Mouse (Mus musculus) neural tube, embryonic 15.5 days (tissue): ENCODE measurements around the gene Pfkp. TPM values are rescaled to one million over a fixed set of nuclear protein-coding genes. Genes with fewer than 3 reads are reported as not detected.
A peak's percentile ranks its signal among the peaks of the same experiment; 100 is the strongest.

Source experiments
- ATAC-seq: fragments of 200-750 bp; cut with Nextera tagmentation; 2 replicates; pipeline ENCODE4 v1.8.0; 2017; ENCODE audit warnings: mild to moderate bottlenecking, moderate TSS enrichment, moderate library complexity; ENCODE audit not compliant: low FRiP score
- H3K27ac ChIP-seq: fragments of 300-500 bp; sonication (generic); replicated peaks from 2 replicates; pipeline ENCODE4 v1.5.1; 2015; ENCODE audit warnings: mild to moderate bottlenecking, inconsistent platforms
- H3K27me3 ChIP-seq: fragments of 300-500 bp; sonication (generic); replicated peaks from 2 replicates; pipeline ENCODE4 v1.6.1; 2015; ENCODE audit warnings: inconsistent platforms
- H3K36me3 ChIP-seq: fragments of 300-500 bp; sonication (generic); 2 replicates; pipeline ENCODE4 v1.6.1; 2015; ENCODE audit warnings: inconsistent platforms
- H3K4me1 ChIP-seq: fragments of 300-500 bp; sonication (generic); 2 replicates; pipeline ENCODE4 v1.6.1; 2015; ENCODE audit warnings: inconsistent platforms
- H3K4me2 ChIP-seq: fragments of 300-500 bp; sonication (generic); 2 replicates; pipeline ENCODE4 v1.6.1; 2015; ENCODE audit warnings: inconsistent platforms, mild to moderate bottlenecking, moderate library complexity
- H3K4me3 ChIP-seq: fragments of 300-500 bp; sonication (generic); replicated peaks from 2 replicates; pipeline ENCODE4 v1.5.1; 2015; ENCODE audit warnings: mild to moderate bottlenecking, inconsistent platforms
- H3K9ac ChIP-seq: fragments of 300-500 bp; sonication (generic); replicated peaks from 2 replicates; pipeline ENCODE4 v1.6.1; 2015; ENCODE audit warnings: mild to moderate bottlenecking, inconsistent platforms
- H3K9me3 ChIP-seq: fragments of 300-500 bp; sonication (generic); replicated peaks from 2 replicates; pipeline ENCODE4 v1.6.1; 2016; ENCODE audit warnings: inconsistent platforms
- WGBS: fragments of 180-500 bp; shearing (Covaris S2); methylation state at CpG from one replicate; pipeline ENCODE4 v1.1.7; 2015; ENCODE audit warnings: mixed read lengths; 5-methylcytosine and 5-hydroxymethylcytosine counted together
- polyA plus RNA-seq: library from polyadenylated mRNA; unstranded; fragments of >200 nt; fragmentation: Nextera tagmentation; extraction: Ambion mirVana; gene quantifications from 2 replicates; pipeline ENCODE4 v1.2.1, GENCODE M21; 2015

Pfkp gene
- polyA plus RNA-seq, 1 experiment from 2014 or later = 554 TPM

GRCm38 (mm10) chr13:6600626-6601025 lies 48.0 kb downstream of the Pfkp start:
- H3K27ac ChIP-seq = no peak overlapping the region
- H3K27me3 ChIP-seq = no peaks in the 10 kb centered on the region
- no peaks in the 10 kb centered on the region for H3K4me1 ChIP-seq
- H3K9me3 ChIP-seq = no peaks in the 10 kb centered on the region
- ATAC-seq = no peak
- H3K36me3 ChIP-seq = peaks cover 59% of the 10 kb centered on the region
- no peak overlapping the region for H3K4me3 ChIP-seq
- H3K9ac ChIP-seq = no peak overlapping the region
- H3K4me2 ChIP-seq = no peak overlapping the region
- 90% methylated on average over 8 of the region's 8 CpGs for WGBS

GRCm38 (mm10) chr13:6597801-6598200 lies 50.8 kb downstream of the Pfkp start:
- WGBS = 92% methylated on average over 16 of the region's 16 CpGs
- H3K4me3 ChIP-seq = no peak overlapping the region

DNA sequence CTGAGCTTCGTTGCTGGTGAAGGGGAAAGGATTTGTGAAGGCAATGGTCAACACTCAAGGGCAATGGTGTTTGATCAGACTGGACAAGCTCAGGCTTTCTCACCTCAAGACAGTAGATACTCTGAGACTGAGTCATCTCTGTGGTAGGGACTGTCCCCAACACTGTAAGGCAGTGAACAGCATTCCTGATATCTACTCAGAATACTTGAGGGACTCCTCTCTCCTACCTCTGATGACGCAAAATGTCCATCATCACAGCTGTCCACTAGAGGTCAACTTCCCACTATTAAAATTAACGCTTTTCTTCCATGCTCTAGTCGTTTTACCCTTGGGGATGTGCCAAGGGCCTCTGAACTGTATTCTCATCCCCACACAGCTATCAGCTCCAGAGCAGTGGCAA lies 53.2 kb downstream of the Pfkp start:
- Histone ChIP-seq H3K4me1 (no peaks in the 10 kb centered on the region), H3K9me3 (no peaks in the 10 kb centered on the region), H3K27ac (no peak overlapping the region), H3K4me3 (no peak overlapping the region), H3K36me3 (peaks cover 45% of the 10 kb centered on the region), H3K4me2 (no peak overlapping the region), H3K27me3 (no peaks in the 10 kb centered on the region), H3K9ac (no peak overlapping the region)
- WGBS = 89% methylated on average over 4 of the region's 4 CpGs
- ATAC-seq = no peak

More at GRCm38 (mm10) chr13:6597801-6598200, 50.8 kb downstream of the Pfkp start:
- Histone ChIP-seq H3K9me3 (no peaks in the 10 kb centered on the region), H3K9ac (no peak overlapping the region), H3K4me2 (no peak overlapping the region), H3K27me3 (no peaks in the 10 kb centered on the region), H3K36me3 (peaks cover 54% of the 10 kb centered on the region), H3K27ac (no peak overlapping the region), H3K4me1 (no peaks in the 10 kb centered on the region)
- no peak for ATAC-seq

DNA sequence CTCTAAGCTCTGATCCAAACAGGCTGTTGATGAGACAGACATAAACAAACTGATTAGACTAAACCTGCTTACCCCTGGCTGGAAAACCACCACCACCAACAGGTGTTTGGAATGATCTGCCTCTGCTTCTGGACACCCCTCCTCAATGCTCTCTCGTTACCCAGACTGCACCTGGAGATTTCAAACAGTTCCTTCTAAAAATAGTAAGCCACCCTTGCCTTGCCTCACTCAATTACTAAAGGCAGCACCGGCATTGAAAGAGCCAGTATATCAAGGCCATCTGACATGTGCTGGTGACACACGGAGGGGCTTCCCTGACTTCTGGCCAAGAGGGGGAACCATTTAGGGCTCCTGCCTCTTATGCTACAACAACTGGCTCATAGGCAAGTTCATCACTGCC lies 57.7 kb downstream of the Pfkp start:
- Histone ChIP-seq H3K9me3 (no peaks in the 10 kb centered on the region), H3K27ac (no peak overlapping the region), H3K36me3 (peaks cover 50% of the 10 kb centered on the region), H3K4me1 (no peaks in the 10 kb centered on the region), H3K9ac (no peak overlapping the region), H3K4me3 (no peak overlapping the region), H3K4me2 (no peak overlapping the region), H3K27me3 (no peaks in the 10 kb centered on the region)
- ATAC-seq = no peak
- WGBS = 50% methylated on average over 3 of the region's 3 CpGs

- Histone ChIP-seq H3K4me1 (no peaks in the 10 kb centered on the region), H3K27ac (no peak overlapping the region), H3K9ac (no peak overlapping the region), H3K9me3 (no peaks in the 10 kb centered on the region), H3K4me3 (no peak overlapping the region), H3K27me3 (no peaks in the 10 kb centered on the region), H3K4me2 (no peak overlapping the region), H3K36me3 (peaks cover 57% of the 10 kb centered on the region)
- 75% methylated on average over 9 of the region's 9 CpGs for WGBS
- no peak for ATAC-seq
Observed at GRCm38 (mm10) chr13:6586009-6586408, 62.6 kb downstream of the Pfkp start.

DNA sequence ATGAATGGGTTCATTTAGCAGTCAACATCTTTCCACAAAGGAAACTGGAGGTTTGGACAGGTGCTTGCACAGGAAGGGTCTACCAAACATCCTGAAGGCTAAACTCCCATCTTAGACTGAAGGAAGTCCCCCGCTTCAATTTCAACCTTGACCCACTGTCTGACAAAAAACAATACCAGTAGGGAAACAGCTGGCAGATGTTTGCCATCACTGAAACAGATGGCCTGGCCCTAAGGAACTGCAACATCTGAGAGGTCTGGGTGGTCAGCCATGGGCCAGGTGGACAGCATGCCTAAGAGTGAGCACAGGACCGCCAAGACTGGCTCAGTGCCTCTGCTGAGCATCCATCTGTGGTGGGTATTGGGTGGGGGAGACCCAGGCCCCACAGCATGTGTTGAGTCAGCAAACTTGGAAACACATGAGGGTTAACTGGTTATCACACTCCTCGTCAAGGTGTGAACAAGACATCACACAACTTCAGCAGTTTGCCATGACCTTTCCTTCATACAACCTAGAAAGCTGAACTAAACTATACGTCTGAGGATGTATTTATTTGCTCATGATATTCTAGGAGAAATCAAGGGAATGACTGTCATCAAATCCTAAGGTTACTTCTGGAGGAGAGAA lies 65.0 kb downstream of the Pfkp start:
- no peaks in the 10 kb centered on the region for H3K4me1 ChIP-seq
- H3K9me3 ChIP-seq = no peaks in the 10 kb centered on the region
- H3K27me3 ChIP-seq = no peaks in the 10 kb centered on the region
- no peak overlapping the region for H3K9ac ChIP-seq
- ATAC-seq = no peak
- no peak overlapping the region for H3K4me2 ChIP-seq
- H3K36me3 ChIP-seq = peaks cover 79% of the 10 kb centered on the region
- no peak overlapping the region for H3K4me3 ChIP-seq
- no peak overlapping the region for H3K27ac ChIP-seq
- WGBS = 91% methylated on average over 4 of the region's 4 CpGs

DNA sequence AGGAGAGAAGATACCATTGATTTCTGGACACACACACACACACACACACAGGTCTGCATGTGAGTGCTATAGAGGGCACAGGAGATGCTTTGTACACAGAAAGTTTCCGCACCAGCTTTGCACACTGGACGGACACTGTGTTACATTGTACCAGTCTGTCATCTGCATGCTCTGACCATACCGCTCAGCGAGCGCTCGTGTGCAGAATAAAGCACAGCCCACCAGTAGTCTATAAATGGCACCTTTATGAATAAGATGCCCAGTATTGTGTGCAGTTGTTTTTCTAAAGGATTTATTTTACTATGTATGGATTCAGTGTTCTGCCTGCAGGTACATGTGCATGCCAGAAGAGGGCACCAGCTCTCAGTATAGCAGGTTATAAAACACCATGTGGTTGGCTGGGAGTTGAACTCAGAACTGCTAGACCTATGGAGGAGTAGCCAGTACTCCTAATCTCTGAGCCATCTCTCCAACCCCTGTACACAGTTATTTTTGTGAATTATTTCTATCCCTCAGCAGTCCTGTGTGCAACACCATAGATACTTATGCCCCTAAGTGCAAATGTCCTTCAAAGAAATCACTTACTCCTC lies 72.6 kb downstream of the Pfkp start:
- H3K9me3 ChIP-seq = no peaks in the 10 kb centered on the region
- H3K27me3 ChIP-seq = no peaks in the 10 kb centered on the region
- H3K27ac ChIP-seq = no peak overlapping the region
- ATAC-seq = no peak
- H3K4me2 ChIP-seq = no peak overlapping the region
- H3K9ac ChIP-seq = no peak overlapping the region
- H3K36me3 ChIP-seq = peaks cover 92% of the 10 kb centered on the region
- 97% methylated on average over 6 of the region's 6 CpGs for WGBS
- no peak overlapping the region for H3K4me3 ChIP-seq
- no peaks in the 10 kb centered on the region for H3K4me1 ChIP-seq

DNA sequence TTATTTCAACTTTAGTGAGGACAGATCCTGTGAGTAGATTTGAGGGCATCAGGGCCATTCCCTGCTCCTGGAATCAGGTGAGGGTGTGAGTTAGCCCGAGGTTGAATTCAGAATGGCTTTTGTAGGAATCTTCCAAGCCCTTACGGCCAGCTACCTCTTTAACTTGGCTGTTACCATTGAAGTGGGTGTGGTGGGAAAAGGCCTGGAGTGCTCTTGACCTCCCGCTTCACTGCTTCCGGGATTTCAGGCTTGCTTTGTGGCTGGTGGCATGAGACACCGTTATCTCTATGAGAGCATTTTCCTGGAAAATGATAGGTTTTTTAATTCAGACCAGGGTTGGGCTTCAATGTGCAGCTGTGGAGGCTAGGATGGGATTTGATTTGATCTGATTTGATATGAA lies 83.0 kb downstream of the Pfkp start:
- Histone ChIP-seq H3K36me3 (peaks cover 91% of the 10 kb centered on the region), H3K4me1 (no peaks in the 10 kb centered on the region), H3K27ac (no peak overlapping the region), H3K9ac (no peak overlapping the region), H3K4me2 (no peak overlapping the region), H3K4me3 (no peak overlapping the region), H3K9me3 (no peaks in the 10 kb centered on the region), H3K27me3 (no peaks in the 10 kb centered on the region)
- ATAC-seq = no peak
- WGBS = 95% methylated on average over 5 of the region's 5 CpGs

DNA sequence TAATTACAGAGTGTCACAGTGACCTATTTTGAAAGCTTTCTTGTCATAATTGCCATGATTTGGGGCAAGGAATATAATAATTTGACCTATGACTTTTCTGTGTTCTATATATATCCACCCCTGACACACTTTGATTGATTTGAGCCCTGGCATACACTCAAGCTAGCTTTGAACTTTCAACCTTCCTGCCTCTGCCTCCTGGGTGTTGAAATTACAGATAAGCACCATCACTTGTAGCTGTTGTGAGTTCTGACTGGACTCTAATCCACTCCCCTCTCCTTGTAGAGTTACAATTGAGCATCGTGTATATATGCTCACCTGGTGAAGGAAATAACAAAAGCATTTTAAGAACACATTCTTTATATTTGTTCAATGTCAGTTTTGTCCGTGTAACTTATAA lies 86.2 kb downstream of the Pfkp start:
- H3K27ac ChIP-seq = no peak overlapping the region
- 98% methylated on average over 2 of the region's 2 CpGs for WGBS
- no peak overlapping the region for H3K9ac ChIP-seq
- H3K4me3 ChIP-seq = no peak overlapping the region
- peaks cover 90% of the 10 kb centered on the region for H3K36me3 ChIP-seq
- H3K4me2 ChIP-seq = no peak overlapping the region
- no peak for ATAC-seq
- no peaks in the 10 kb centered on the region for H3K27me3 ChIP-seq
- H3K9me3 ChIP-seq = no peaks in the 10 kb centered on the region
- H3K4me1 ChIP-seq = no peaks in the 10 kb centered on the region

- Histone ChIP-seq H3K9me3 (no peaks in the 10 kb centered on the region), H3K4me3 (no peak overlapping the region), H3K9ac (no peak overlapping the region), H3K27me3 (no peaks in the 10 kb centered on the region), H3K36me3 (peaks cover 84% of the 10 kb centered on the region), H3K27ac (no peak overlapping the region), H3K4me1 (no peaks in the 10 kb centered on the region), H3K4me2 (no peak overlapping the region)
- WGBS = 64% methylated on average over 7 of the region's 7 CpGs
- ATAC-seq = peak; percentile 78
Observed at GRCm38 (mm10) chr13:6557771-6558170, 90.8 kb downstream of the Pfkp start.

DNA sequence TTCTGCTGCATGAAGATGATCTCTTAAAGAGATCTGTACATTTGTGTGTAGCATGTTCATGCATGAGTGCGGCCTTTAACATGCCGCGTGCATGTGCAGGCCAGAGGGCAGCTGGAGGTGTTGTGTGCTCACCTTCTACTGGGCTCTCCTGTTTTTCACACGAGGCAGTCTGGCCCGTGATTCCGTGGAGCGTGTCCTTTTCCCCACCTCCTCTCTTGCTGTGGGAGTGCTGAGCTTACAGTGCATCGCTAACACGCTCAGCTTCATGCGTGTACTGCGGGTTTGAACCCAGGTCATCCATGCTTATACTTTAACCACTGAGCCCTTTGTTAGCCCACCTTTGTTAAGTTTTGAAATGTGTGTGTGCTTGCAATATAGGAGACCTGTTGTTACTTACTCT lies 92.9 kb downstream of the Pfkp start:
- Histone ChIP-seq H3K9ac (no peak overlapping the region), H3K9me3 (no peaks in the 10 kb centered on the region), H3K4me1 (no peaks in the 10 kb centered on the region), H3K4me2 (no peak overlapping the region), H3K4me3 (no peak overlapping the region), H3K27ac (no peak overlapping the region), H3K27me3 (no peaks in the 10 kb centered on the region), H3K36me3 (peaks cover 85% of the 10 kb centered on the region)
- 97% methylated on average over 11 of the region's 11 CpGs for WGBS
- ATAC-seq = no peak

DNA sequence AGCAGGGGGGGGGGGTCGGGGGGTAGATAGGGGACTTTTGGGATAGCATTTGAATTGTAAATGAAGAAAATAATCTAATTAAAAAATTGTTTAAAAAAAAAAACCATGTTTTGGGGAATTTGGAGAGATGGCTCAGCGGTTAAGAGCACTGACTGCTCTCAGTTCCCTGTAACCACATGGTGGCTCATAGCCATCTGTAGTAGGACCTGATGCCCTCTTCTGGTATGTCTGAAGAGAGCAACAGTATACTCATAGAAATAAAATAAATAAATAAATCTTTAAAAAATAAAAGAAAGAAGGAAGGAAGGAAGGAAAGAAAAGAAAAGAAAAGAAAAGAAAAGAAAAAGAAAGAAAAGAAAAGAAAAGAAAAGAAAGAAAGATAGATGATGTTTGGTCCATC lies 94.9 kb downstream of the Pfkp start:
- WGBS = 89% methylated on average over 2 of the region's 2 CpGs

More for the DNA sequence above, 94.9 kb downstream of the Pfkp start:
- H3K9ac ChIP-seq = no peak overlapping the region
- no peaks in the 10 kb centered on the region for H3K27me3 ChIP-seq
- no peak overlapping the region for H3K4me3 ChIP-seq
- H3K36me3 ChIP-seq = peaks cover 75% of the 10 kb centered on the region
- ATAC-seq = no peak
- peaks cover 10% of the 10 kb centered on the region; the same call in 1 of the 2 replicates for H3K4me1 ChIP-seq
- H3K27ac ChIP-seq = no peak overlapping the region
- no peak overlapping the region for H3K4me2 ChIP-seq
- no peaks in the 10 kb centered on the region for H3K9me3 ChIP-seq
